Mouse (Mus musculus) megakaryocyte-erythroid progenitor cell, adult 5-6 weeks (primary cell): Measurements from ENCODE around the gene Olfr574. TPM values are rescaled to one million over a fixed set of nuclear protein-coding genes. Genes with fewer than 3 reads are reported as not detected.

Experiments used
- ATAC-seq: replicated peaks from 2 replicates; pipeline ENCODE4 v1.8.0; 2016; ENCODE audit warnings: mild to moderate bottlenecking, inconsistent platforms; ENCODE audit not compliant: severe bottlenecking, poor library complexity, low FRiP score, low TSS enrichment
- total RNA-seq, 2 experiments: library from RNA; stranded (forward) in 1 of 2; stranded (reverse) in 1 of 2; fragments of 200-1000, 215-1000 nt in 1 of 2; fragments of >200 nt in 1 of 2; fragmentation: Nextera tagmentation in 1 of 2; gene quantifications; 2 replicates each; pipeline ENCODE4 v1.2.3; 2014 to 2017

Gene Olfr574
- not detected in 2 replicates for total RNA-seq (2014; fragmentation: Nextera tagmentation)
- total RNA-seq (2017), result not detected in 2 replicates

- ATAC-seq, result no peak
These were observed at the start of gene Olfr574 for GRCm38 (mm10) chr7:102948167-102948566. Gene Olfr574 (plus strand): TSS chr7:102948467.

- no peak for ATAC-seq
These were observed 33.0 kb upstream of the Olfr574 start for GRCm38 (mm10) chr7:102915261-102915660.

- ATAC-seq, result no peak
These were observed 31.9 kb upstream of the Olfr574 start for GRCm38 (mm10) chr7:102916405-102916804.

GRCm38 (mm10) chr7:102917032-102917875 is 31.0 kb upstream of the Olfr574 start, which contains the start of gene Olfr571:
Gene Olfr571 (minus strand): TSS chr7:102917536.
- no peak for ATAC-seq

GRCm38 (mm10) chr7:102919632-102920031 is 28.6 kb upstream of the Olfr574 start:
- ATAC-seq, result peak; percentile 91

- no peak for ATAC-seq
These were observed 24.2 kb upstream of the Olfr574 start, which contains the start of gene Olfr572 for GRCm38 (mm10) chr7:102924109-102924508. Gene Olfr572 (plus strand): TSS chr7:102924409.

- ATAC-seq, result no peak
These were observed 21.2 kb upstream of the Olfr574 start for GRCm38 (mm10) chr7:102927105-102927504.

- ATAC-seq, result no peak
These were observed 5.8 kb upstream of the Olfr574 start, which contains the start of gene Olfr573-ps1 for GRCm38 (mm10) chr7:102942475-102942874. Gene Olfr573-ps1 (minus strand): TSS chr7:102942575.

GRCm38 (mm10) chr7:102943417-102943816 is 4.8 kb upstream of the Olfr574 start:
- no peak for ATAC-seq

- ATAC-seq, result no peak
These were observed 2.5 kb downstream of the Olfr574 start for GRCm38 (mm10) chr7:102950732-102951131.

GRCm38 (mm10) chr7:102958137-102958536 is 9.9 kb downstream of the Olfr574 start:
- no peak for ATAC-seq

GRCm38 (mm10) chr7:102958593-102958992 is 10.3 kb downstream of the Olfr574 start, which contains the start of gene Olfr575:
Gene Olfr575 (minus strand): TSS chr7:102958775.
- ATAC-seq, result no peak

GRCm38 (mm10) chr7:102962360-102962759 is 14.1 kb downstream of the Olfr574 start, which contains the start of gene Olfr576:
Gene Olfr576 (plus strand): TSS chr7:102962660.
- ATAC-seq, result no peak

- no peak for ATAC-seq
These were observed 26.1 kb downstream of the Olfr574 start for GRCm38 (mm10) chr7:102974399-102974798.

GRCm38 (mm10) chr7:102975843-102976242 is 27.6 kb downstream of the Olfr574 start, which contains the start of gene Olfr577:
Gene Olfr577 (minus strand): TSS chr7:102975943.
- ATAC-seq, result no peak

GRCm38 (mm10) chr7:102989224-102989623 is 41.0 kb downstream of the Olfr574 start, which contains the start of gene Olfr578:
Gene Olfr578 (minus strand): TSS chr7:102989324.
- ATAC-seq, result no peak

Other genes with a start within 250 kb of the Olfr574 start
- not detected in 2 replicates for gene Olfr558, start 246.3 kb upstream of the Olfr574 start, total RNA-seq (2014; fragmentation: Nextera tagmentation)
- gene Olfr558, start 246.3 kb upstream of the Olfr574 start, total RNA-seq (2017), result not detected in 2 replicates
- not detected in 2 replicates for gene Olfr33, start 229.4 kb upstream of the Olfr574 start, total RNA-seq (2014; fragmentation: Nextera tagmentation)
- gene Olfr33, start 229.4 kb upstream of the Olfr574 start, total RNA-seq (2017), result not detected in 2 replicates
- gene Olfr559, start 221.0 kb upstream of the Olfr574 start, total RNA-seq (2014; fragmentation: Nextera tagmentation), result not detected in 2 replicates
- gene Olfr559, start 221.0 kb upstream of the Olfr574 start, total RNA-seq (2017), result not detected in 2 replicates
- gene Olfr560, start 189.1 kb upstream of the Olfr574 start, total RNA-seq (2014; fragmentation: Nextera tagmentation), result not detected in 2 replicates
- not detected in 2 replicates for gene Olfr560, start 189.1 kb upstream of the Olfr574 start, total RNA-seq (2017)
- gene Olfr78, start 189.0 kb upstream of the Olfr574 start, total RNA-seq (2014; fragmentation: Nextera tagmentation), result not detected in 2 replicates
- gene Olfr78, start 189.0 kb upstream of the Olfr574 start, total RNA-seq (2017), result not detected in 2 replicates
- gene Olfr561, start 177.2 kb upstream of the Olfr574 start, total RNA-seq (2014; fragmentation: Nextera tagmentation), result not detected in 2 replicates
- not detected in 2 replicates for gene Olfr561, start 177.2 kb upstream of the Olfr574 start, total RNA-seq (2017)
- not detected in 2 replicates for gene Olfr564, start 145.0 kb upstream of the Olfr574 start, total RNA-seq (2014; fragmentation: Nextera tagmentation)
- gene Olfr564, start 145.0 kb upstream of the Olfr574 start, total RNA-seq (2017), result not detected in 2 replicates
- not detected in 2 replicates for gene Olfr566, start 89.7 kb upstream of the Olfr574 start, total RNA-seq (2014; fragmentation: Nextera tagmentation)
- gene Olfr566, start 89.7 kb upstream of the Olfr574 start, total RNA-seq (2017), result not detected in 2 replicates
- gene Olfr568, start 71.3 kb upstream of the Olfr574 start, total RNA-seq (2014; fragmentation: Nextera tagmentation), result not detected in 2 replicates
- gene Olfr568, start 71.3 kb upstream of the Olfr574 start, total RNA-seq (2017), result not detected in 2 replicates
- gene Olfr569, start 57.6 kb upstream of the Olfr574 start, total RNA-seq (2014; fragmentation: Nextera tagmentation), result not detected in 2 replicates
- not detected in 2 replicates for gene Olfr569, start 57.6 kb upstream of the Olfr574 start, total RNA-seq (2017)
- not detected in 2 replicates for gene Olfr570, start 53.9 kb upstream of the Olfr574 start, total RNA-seq (2014; fragmentation: Nextera tagmentation)
- not detected in 2 replicates for gene Olfr570, start 53.9 kb upstream of the Olfr574 start, total RNA-seq (2017)
- not detected in 2 replicates for gene Olfr571, start 30.9 kb upstream of the Olfr574 start, total RNA-seq (2014; fragmentation: Nextera tagmentation)
- gene Olfr571, start 30.9 kb upstream of the Olfr574 start, total RNA-seq (2017), result not detected in 2 replicates
- gene Olfr572, start 24.1 kb upstream of the Olfr574 start, total RNA-seq (2014; fragmentation: Nextera tagmentation), result not detected in 2 replicates
- not detected in 2 replicates for gene Olfr572, start 24.1 kb upstream of the Olfr574 start, total RNA-seq (2017)
- gene Olfr573-ps1, start 5.9 kb upstream of the Olfr574 start, total RNA-seq (2014; fragmentation: Nextera tagmentation), result not detected in 2 replicates
- gene Olfr573-ps1, start 5.9 kb upstream of the Olfr574 start, total RNA-seq (2017), result not detected in 2 replicates
- not detected in 2 replicates for gene Olfr575, start 10.3 kb downstream of the Olfr574 start, total RNA-seq (2014; fragmentation: Nextera tagmentation)
- not detected in 2 replicates for gene Olfr575, start 10.3 kb downstream of the Olfr574 start, total RNA-seq (2017)
- not detected in 2 replicates for gene Olfr576, start 14.2 kb downstream of the Olfr574 start, total RNA-seq (2014; fragmentation: Nextera tagmentation)
- not detected in 2 replicates for gene Olfr576, start 14.2 kb downstream of the Olfr574 start, total RNA-seq (2017)
- gene Olfr577, start 27.5 kb downstream of the Olfr574 start, total RNA-seq (2014; fragmentation: Nextera tagmentation), result not detected in 2 replicates
- gene Olfr577, start 27.5 kb downstream of the Olfr574 start, total RNA-seq (2017), result not detected in 2 replicates
- gene Olfr578, start 40.9 kb downstream of the Olfr574 start, total RNA-seq (2014; fragmentation: Nextera tagmentation), result not detected in 2 replicates
- not detected in 2 replicates for gene Olfr578, start 40.9 kb downstream of the Olfr574 start, total RNA-seq (2017)
- gene Olfr582, start 89.6 kb downstream of the Olfr574 start, total RNA-seq (2014; fragmentation: Nextera tagmentation), result not detected in 2 replicates
- gene Olfr582, start 89.6 kb downstream of the Olfr574 start, total RNA-seq (2017), result not detected in 2 replicates
- gene Olfr583, start 102.8 kb downstream of the Olfr574 start, total RNA-seq (2014; fragmentation: Nextera tagmentation), result not detected in 2 replicates
- not detected in 2 replicates for gene Olfr583, start 102.8 kb downstream of the Olfr574 start, total RNA-seq (2017)
- not detected in 2 replicates for gene Olfr584, start 133.4 kb downstream of the Olfr574 start, total RNA-seq (2014; fragmentation: Nextera tagmentation)
- not detected in 2 replicates for gene Olfr584, start 133.4 kb downstream of the Olfr574 start, total RNA-seq (2017)
- not detected in 2 replicates for gene Olfr585, start 149.3 kb downstream of the Olfr574 start, total RNA-seq (2014; fragmentation: Nextera tagmentation)
- not detected in 2 replicates for gene Olfr585, start 149.3 kb downstream of the Olfr574 start, total RNA-seq (2017)
- gene Olfr586, start 177.2 kb downstream of the Olfr574 start, total RNA-seq (2014; fragmentation: Nextera tagmentation), result not detected in 2 replicates
- gene Olfr586, start 177.2 kb downstream of the Olfr574 start, total RNA-seq (2017), result not detected in 2 replicates
- gene Olfr588-ps1, start 192.4 kb downstream of the Olfr574 start, total RNA-seq (2014; fragmentation: Nextera tagmentation), result not detected in 2 replicates
- not detected in 2 replicates for gene Olfr588-ps1, start 192.4 kb downstream of the Olfr574 start, total RNA-seq (2017)
- not detected in 2 replicates for gene Olfr589, start 207.9 kb downstream of the Olfr574 start, total RNA-seq (2014; fragmentation: Nextera tagmentation)
- gene Olfr589, start 207.9 kb downstream of the Olfr574 start, total RNA-seq (2017), result not detected in 2 replicates
- gene Olfr591, start 229.9 kb downstream of the Olfr574 start, total RNA-seq (2014; fragmentation: Nextera tagmentation), result not detected in 2 replicates
- gene Olfr591, start 229.9 kb downstream of the Olfr574 start, total RNA-seq (2017), result not detected in 2 replicates
- gene Olfr592, start 236.3 kb downstream of the Olfr574 start, total RNA-seq (2014; fragmentation: Nextera tagmentation), result not detected in 2 replicates
- not detected in 2 replicates for gene Olfr592, start 236.3 kb downstream of the Olfr574 start, total RNA-seq (2017)